Mouse (Mus musculus): ENCODE data around the gene Ankrd13d.

DNA sequence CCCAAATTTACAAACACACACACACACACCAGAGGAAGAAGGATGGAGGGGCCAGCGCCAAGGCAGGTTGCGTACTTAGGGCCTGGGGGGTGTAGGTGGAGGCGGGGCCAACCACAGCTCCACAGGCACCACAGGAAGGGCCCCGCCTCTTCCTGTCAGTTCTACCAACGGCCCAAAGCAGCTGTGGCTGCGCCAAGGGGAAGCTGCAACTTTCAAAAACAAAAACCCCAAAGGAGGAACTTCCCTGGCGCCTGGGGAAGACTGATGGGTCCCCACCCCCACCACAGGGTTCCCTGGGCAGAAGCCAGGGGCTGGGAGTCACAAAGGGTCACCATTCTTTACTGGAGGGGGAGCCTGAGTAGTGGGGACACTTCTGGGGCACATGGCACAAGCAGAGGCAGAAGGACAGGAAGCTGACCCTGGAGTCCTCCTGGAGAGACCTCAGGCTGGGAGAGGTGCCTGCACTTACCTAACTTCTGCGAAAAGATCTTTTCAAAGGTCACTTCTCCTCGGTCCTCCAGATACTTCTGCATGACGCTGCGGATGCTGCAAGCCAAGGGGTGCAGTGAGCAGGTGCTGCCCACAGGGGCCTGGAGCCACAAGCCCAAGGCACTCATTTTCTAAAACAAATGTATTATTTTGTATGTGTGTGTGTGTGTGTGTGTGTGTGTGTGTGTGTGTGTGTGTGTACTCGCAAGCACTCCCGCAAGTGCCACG lies 11.6 kb upstream of the Ankrd13d start:
- TF ChIP-seq CTCF (IDR thresholded peaks at IDR 0.05; ENCODE audit: low read depth): no peak
- TF ChIP-seq EP300 (optimal IDR thresholded peaks at IDR 0.05): no peak
